Mouse (Mus musculus): ENCODE data around the gene Rnft1. TPM values are rescaled to one million over a fixed set of nuclear protein-coding genes. Genes with fewer than 3 reads are reported as not detected.

The Rnft1 gene
- polyA plus RNA-seq (2012; rRNA removed) (2.2 and 3.2 TPM in 2 replicates), polyA plus RNA-seq (2014; fragmentation: Nextera tagmentation; extraction: Ambion mirVana) (15.9 and 17.0 TPM in 2 replicates)

DNA sequence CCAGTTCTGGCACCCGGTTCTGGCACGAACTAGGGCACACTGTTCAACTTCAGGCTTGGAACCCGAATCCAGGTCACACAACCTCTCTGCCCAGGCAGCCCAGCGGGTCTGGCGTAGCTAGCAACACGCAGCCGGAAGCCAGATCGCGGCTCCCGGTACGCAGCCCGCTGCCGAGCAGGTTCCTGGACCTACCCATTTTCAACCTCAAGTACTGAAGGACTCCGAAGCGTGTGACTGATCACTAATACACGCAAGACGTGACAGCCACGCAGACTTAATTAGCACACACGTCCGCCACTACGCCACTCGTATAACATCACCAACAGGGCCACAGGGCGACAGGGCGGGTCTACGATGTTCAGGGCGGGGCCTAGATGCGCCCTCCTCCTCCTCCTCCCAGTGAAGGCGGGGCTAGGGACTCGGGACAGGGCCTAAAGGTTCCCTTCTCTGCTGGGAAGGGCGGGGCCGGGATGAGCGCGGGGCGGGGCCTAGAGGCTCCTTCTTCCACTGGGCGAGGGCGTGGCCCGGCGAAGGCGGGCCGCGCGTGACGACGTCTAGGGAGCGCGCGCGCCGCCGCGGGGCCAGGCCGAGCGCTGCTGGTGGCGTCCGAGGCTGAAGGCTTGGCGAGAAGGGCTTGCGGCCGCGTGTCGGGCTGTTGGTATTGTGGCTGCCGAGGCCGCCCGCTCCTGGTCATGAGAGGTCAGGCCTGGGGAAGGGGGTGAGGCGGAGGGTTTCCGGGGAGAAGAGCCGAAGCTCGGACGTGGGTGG, at the start of gene Rnft1:
TSS of gene Rnft1 (plus strand) at position 557 of the 768 bp plus-strand sequence.
- peak; percentile 97 to 98 (median 98) for DNase-seq (ENCODE audit: low read depth in 3 of 3, low spot score in 3 of 3)
- no peaks in the 10 kb centered on the region for H3K9me3 ChIP-seq (ENCODE audit: control insufficient read depth, low read length)
- H3K4me2 ChIP-seq (ENCODE audit: low read depth): peak within 1 kb of the TSS; percentile 94
- TF ChIP-seq EP300 (IDR thresholded peaks at IDR 0.05; ENCODE audit: low read depth): no peak
- 0 out of 2 replicates have a peak, but pooled peaks have one; percentile 3 for TF ChIP-seq CTCF (IDR thresholded peaks at IDR 0.05; ENCODE audit: low read depth)
- H3K9ac ChIP-seq (replicated peaks): peak within 1 kb of the TSS; percentile 84
- peak within 1 kb of the TSS; percentile 69 for H3K27ac ChIP-seq
- H3K36me3 ChIP-seq (replicated peaks; ENCODE audit: control insufficient read depth, insufficient read depth, low read depth): no peaks in the 10 kb centered on the region
- peaks cover 5 to 10% of the 10 kb centered on the region in 2 experiments; a peak in 3 of 4 replicates for H3K4me1 ChIP-seq (replicated peaks; ENCODE audit: control insufficient read depth in 2 of 2, insufficient read depth in 2 of 2, low read length in 1 of 2)
- peak; percentile 96 for ATAC-seq (ENCODE audit: insufficient read depth)
- H3K27me3 ChIP-seq (ENCODE audit: control insufficient read depth, insufficient read depth, low read length): no peaks in the 10 kb centered on the region
- under 1% methylated on average over 68 of the region's 68 CpGs for WGBS (ENCODE audit: insufficient replicate concordance)
- H3K4me3 ChIP-seq (ENCODE audit: insufficient read depth in 1 of 2, low read depth in 2 of 2, low read length in 2 of 2): peak within 1 kb of the TSS; percentile 67 to 82

DNA sequence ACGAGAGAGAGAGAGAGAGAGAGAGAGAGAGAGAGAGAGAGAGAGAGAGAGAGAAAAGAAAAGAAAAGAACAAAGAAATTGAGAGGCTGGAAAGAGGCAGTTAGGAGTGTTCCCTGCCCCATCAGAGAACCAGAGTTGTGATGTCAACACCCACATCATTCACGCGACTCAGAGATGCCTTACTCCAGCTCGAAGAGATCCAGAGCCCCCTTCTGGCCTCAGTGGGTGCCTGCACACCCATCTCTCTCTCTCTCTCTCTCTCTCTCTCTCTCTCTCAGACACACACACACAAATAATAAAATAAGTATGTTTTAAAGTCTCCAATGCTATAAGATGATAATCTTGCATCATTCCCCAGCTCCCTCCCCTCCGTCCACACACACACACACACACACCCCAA, 47.6 kb upstream of the Rnft1 start:
- H3K27ac ChIP-seq: no peak overlapping the region
- ATAC-seq (ENCODE audit: insufficient read depth): no peak
- H3K27me3 ChIP-seq (ENCODE audit: control insufficient read depth, insufficient read depth, low read length): no peaks in the 10 kb centered on the region
- H3K4me1 ChIP-seq (replicated peaks; ENCODE audit: control insufficient read depth in 2 of 2, insufficient read depth in 2 of 2, low read length in 1 of 2): no peaks in the 10 kb centered on the region
- peak; percentile 64 for TF ChIP-seq CTCF (IDR thresholded peaks at IDR 0.05; ENCODE audit: low read depth)
- TF ChIP-seq EP300 (IDR thresholded peaks at IDR 0.05; ENCODE audit: low read depth): no peak
- peak in 1 of 3 experiments; percentile 14 for DNase-seq (ENCODE audit: low read depth in 3 of 3, low spot score in 3 of 3)
- 22% methylated on average over 5 of the region's 5 CpGs for WGBS (ENCODE audit: insufficient replicate concordance)
- no peak overlapping the region for H3K4me2 ChIP-seq (ENCODE audit: low read depth)
- no peaks in the 10 kb centered on the region for H3K9me3 ChIP-seq (ENCODE audit: control insufficient read depth, low read length)
- no peaks in the 10 kb centered on the region for H3K36me3 ChIP-seq (replicated peaks; ENCODE audit: control insufficient read depth, insufficient read depth, low read depth)
- no peak overlapping the region for H3K9ac ChIP-seq (replicated peaks)
- H3K4me3 ChIP-seq (ENCODE audit: insufficient read depth in 1 of 2, low read depth in 2 of 2, low read length in 2 of 2): no peak overlapping the region

DNA sequence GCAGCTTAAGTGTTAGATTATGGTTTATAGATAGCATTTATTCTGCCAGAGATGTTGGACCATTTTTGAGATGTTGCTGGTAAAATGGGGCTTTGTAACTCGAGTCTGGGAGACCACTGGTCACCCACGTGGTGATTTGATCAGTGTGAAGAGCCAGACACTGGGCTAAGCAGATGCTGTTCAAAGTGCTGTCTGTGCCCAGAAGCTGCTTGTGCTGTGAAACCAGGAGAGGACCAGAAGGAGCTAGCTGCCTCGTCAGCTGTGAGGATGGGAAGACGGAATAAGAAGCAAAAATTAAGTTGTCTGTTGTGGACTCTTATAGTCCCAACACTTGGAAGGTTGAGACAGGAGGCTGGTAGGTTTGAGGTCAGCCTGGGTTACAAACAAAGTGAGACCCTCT, 46.2 kb upstream of the Rnft1 start:
- Histone ChIP-seq H3K27me3 (ENCODE audit: control insufficient read depth, insufficient read depth, low read length) (no peaks in the 10 kb centered on the region), H3K4me3 (ENCODE audit: insufficient read depth in 1 of 2, low read depth in 2 of 2, low read length in 2 of 2) (no peak overlapping the region), H3K9ac (replicated peaks) (no peak overlapping the region), H3K36me3 (replicated peaks; ENCODE audit: control insufficient read depth, insufficient read depth, low read depth) (no peaks in the 10 kb centered on the region), H3K4me1 (replicated peaks; ENCODE audit: control insufficient read depth in 2 of 2, insufficient read depth in 2 of 2, low read length in 1 of 2) (no peaks in the 10 kb centered on the region), H3K27ac (no peak overlapping the region), H3K9me3 (ENCODE audit: control insufficient read depth, low read length) (no peaks in the 10 kb centered on the region), H3K4me2 (ENCODE audit: low read depth) (no peak overlapping the region)
- TF ChIP-seq CTCF (IDR thresholded peaks at IDR 0.05; ENCODE audit: low read depth) (no peak), EP300 (IDR thresholded peaks at IDR 0.05; ENCODE audit: low read depth) (no peak)
- 39% methylated on average over 4 of the region's 4 CpGs for WGBS (ENCODE audit: insufficient replicate concordance)
- DNase-seq (ENCODE audit: low read depth in 3 of 3, low spot score in 3 of 3): no peak
- no peak for ATAC-seq (ENCODE audit: insufficient read depth)

DNA sequence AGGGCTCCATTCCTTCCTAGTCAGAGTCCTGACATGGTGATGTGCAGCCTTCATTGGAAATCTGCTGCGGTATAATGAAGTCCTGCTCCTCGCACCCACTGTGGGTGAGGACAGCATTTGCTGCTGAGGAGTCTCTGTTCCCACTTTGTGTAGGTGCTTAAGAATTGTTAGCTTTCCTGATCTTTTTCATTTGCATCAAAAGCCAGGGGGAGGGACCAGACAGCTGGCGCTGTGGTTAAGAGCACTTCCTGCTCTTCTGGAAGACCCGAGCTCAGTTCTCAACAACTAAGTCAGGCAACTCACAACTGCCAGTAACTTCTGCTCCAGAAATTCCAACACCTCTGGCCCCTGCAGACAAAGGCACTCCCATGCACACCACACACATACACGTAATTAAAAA, 43.7 kb upstream of the Rnft1 start:
- Histone ChIP-seq H3K4me1 (replicated peaks; ENCODE audit: control insufficient read depth in 2 of 2, insufficient read depth in 2 of 2, low read length in 1 of 2) (no peaks in the 10 kb centered on the region), H3K36me3 (replicated peaks; ENCODE audit: control insufficient read depth, insufficient read depth, low read depth) (no peaks in the 10 kb centered on the region), H3K4me3 (ENCODE audit: insufficient read depth in 1 of 2, low read depth in 2 of 2, low read length in 2 of 2) (no peak overlapping the region), H3K27me3 (ENCODE audit: control insufficient read depth, insufficient read depth, low read length) (no peaks in the 10 kb centered on the region), H3K4me2 (ENCODE audit: low read depth) (no peak overlapping the region), H3K9ac (replicated peaks) (no peak overlapping the region), H3K9me3 (ENCODE audit: control insufficient read depth, low read length) (no peaks in the 10 kb centered on the region), H3K27ac (no peak overlapping the region)
- WGBS (ENCODE audit: insufficient replicate concordance): 38% methylated on average over 5 of the region's 5 CpGs
- ATAC-seq (ENCODE audit: insufficient read depth): no peak
- DNase-seq (ENCODE audit: low read depth in 3 of 3, low spot score in 3 of 3): no peak
- TF ChIP-seq CTCF (IDR thresholded peaks at IDR 0.05; ENCODE audit: low read depth) (no peak), EP300 (IDR thresholded peaks at IDR 0.05; ENCODE audit: low read depth) (no peak)

DNA sequence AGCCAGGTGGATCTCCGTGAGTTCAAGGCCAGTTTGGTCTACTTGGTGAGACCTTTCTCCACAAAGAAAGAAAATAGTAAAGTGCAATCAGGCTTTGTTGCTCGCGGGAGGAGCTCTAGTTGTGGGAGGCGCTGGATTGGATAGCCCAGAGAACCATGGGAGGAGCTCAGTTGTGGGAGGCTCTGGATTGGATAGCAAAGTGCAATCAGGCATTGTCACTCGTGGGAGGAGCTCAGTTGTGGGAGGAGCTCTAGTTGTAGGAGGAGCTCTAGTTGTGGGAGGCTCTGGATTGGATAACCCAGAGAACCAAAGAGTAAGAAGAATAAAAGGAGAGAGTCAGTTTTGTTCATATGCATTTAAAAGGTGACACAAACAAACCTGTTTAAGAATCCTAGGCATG, 30.5 kb upstream of the Rnft1 start:
- H3K4me1 ChIP-seq (replicated peaks; ENCODE audit: control insufficient read depth in 2 of 2, insufficient read depth in 2 of 2, low read length in 1 of 2): no peaks in the 10 kb centered on the region
- H3K27me3 ChIP-seq (ENCODE audit: control insufficient read depth, insufficient read depth, low read length): no peaks in the 10 kb centered on the region
- H3K36me3 ChIP-seq (replicated peaks; ENCODE audit: control insufficient read depth, insufficient read depth, low read depth): no peaks in the 10 kb centered on the region
- WGBS (ENCODE audit: insufficient replicate concordance): 72% methylated on average over 5 of the region's 5 CpGs
- no peak for TF ChIP-seq EP300 (IDR thresholded peaks at IDR 0.05; ENCODE audit: low read depth)
- no peak for TF ChIP-seq CTCF (IDR thresholded peaks at IDR 0.05; ENCODE audit: low read depth)
- no peak overlapping the region for H3K4me3 ChIP-seq (ENCODE audit: insufficient read depth in 1 of 2, low read depth in 2 of 2, low read length in 2 of 2)
- no peak for ATAC-seq (ENCODE audit: insufficient read depth)
- DNase-seq (ENCODE audit: low read depth in 3 of 3, low spot score in 3 of 3): no peak
- H3K27ac ChIP-seq: no peak overlapping the region
- H3K9ac ChIP-seq (replicated peaks): no peak overlapping the region
- H3K9me3 ChIP-seq (ENCODE audit: control insufficient read depth, low read length): no peaks in the 10 kb centered on the region
- H3K4me2 ChIP-seq (ENCODE audit: low read depth): no peak overlapping the region
